Comparison of ENCODE assay signal across 30 mouse cellular contexts in genomic region chr15:75270169-75270568, GRCm38 (mm10). TPM values are rescaled to one million over a fixed set of nuclear protein-coding genes. Genes with fewer than 3 reads are reported as not detected.
DNase-seq lines count a peak whose midpoint lies in the region; ATAC-seq and TF ChIP-seq lines count a peak whose summit lies in the region.
"Had no signal": no experiment of that assay in that cellular context is flagged by ENCODE, and none has a peak within 500 bp of the region (broad histone marks: within the 10 kb centered on the region; RNA-seq: fewer than 3 reads in every experiment).

No protein-coding gene starts in this region.

- TF ChIP-seq CTCF in thymus, adult 2 months (IDR thresholded peaks at IDR 0.05; ENCODE audit: borderline replicate concordance, control insufficient read depth, extremely low read depth, insufficient read depth, low read length, poor library complexity), result no peak

- peak; percentile 70 for DNase-seq in heart, embryonic 10.5 days (ENCODE audit: low spot score)
- no peak for DNase-seq in heart, postnatal 25 days (ENCODE audit: low spot score)
- DNase-seq in 3T3-L1 (ENCODE audit: low read depth, low spot score) (peak; percentile 90), R1 (ENCODE audit: low read depth, low spot score) (peak; percentile 21)
- no peak for DNase-seq in thymus, adult 2 months
- DNase-seq in layer of hippocampus, postnatal 25 days (ENCODE audit: extremely low spot score in 1 of 2, low spot score in 1 of 2), result no peak
- DNase-seq: adrenal gland, postnatal 10 days; cerebellum, adult 11 months; cerebellum, adult 8-10 months; cerebellum, postnatal 14 days; embryo, embryonic 11 days; gastrocnemius, postnatal 14 days; heart, postnatal 36 days had no signal

- H3K79me2 ChIP-seq in myocyte (ENCODE audit: control insufficient read depth, insufficient read depth), result no peaks in the 10 kb centered on the region

- no peak for ATAC-seq in hindbrain, embryonic 12.5 days (ENCODE audit: low FRiP score)
- ATAC-seq: CD4-positive, CD25-positive, alpha-beta regulatory T cell, adult 4 months; forebrain, embryonic 16.5 days; hindbrain, embryonic 16.5 days; inflammation-experienced regulatory T-cells, adult 6 months had no signal

- no peaks in the 10 kb centered on the region for H3K36me3 ChIP-seq in heart, embryonic 10.5 days
- H3K36me3 ChIP-seq in myocyte (ENCODE audit: control insufficient read depth, insufficient read depth), result no peaks in the 10 kb centered on the region
- no peaks in the 10 kb centered on the region for H3K36me3 ChIP-seq in thymus, adult 2 months (ENCODE audit: control insufficient read depth, insufficient read depth, low read length)
- H3K36me3 ChIP-seq in hindbrain, embryonic 12.5 days, result no peaks in the 10 kb centered on the region
- H3K36me3 ChIP-seq: embryonic facial prominence, embryonic 15.5 days; G1E had no signal

- no peak for TF ChIP-seq POLR2A in myocyte (IDR thresholded peaks at IDR 0.05; ENCODE audit: insufficient read length, low read depth)
- TF ChIP-seq POLR2A in thymus, adult 2 months (IDR thresholded peaks at IDR 0.05; ENCODE audit: control insufficient read depth, extremely low read depth, insufficient read depth, low read length, poor library complexity), result no peak

- no peak overlapping the region for H3K4me3 ChIP-seq in heart, embryonic 10.5 days
- H3K4me3 ChIP-seq in myocyte, result no peak overlapping the region
- no peak overlapping the region for H3K4me3 ChIP-seq in thymus, adult 2 months (ENCODE audit: control insufficient read depth, insufficient read depth, low read length)
- no peak overlapping the region for H3K4me3 ChIP-seq in hindbrain, embryonic 12.5 days
- H3K4me3 ChIP-seq: embryonic facial prominence, embryonic 15.5 days had no signal

- H3K4me2 ChIP-seq in myocyte (ENCODE audit: low read depth), result peak overlapping the region; percentile 57
- no peak overlapping the region for H3K4me2 ChIP-seq in hindbrain, embryonic 12.5 days (replicated peaks)
- H3K4me2 ChIP-seq: embryonic facial prominence, embryonic 15.5 days had no signal

- no peaks in the 10 kb centered on the region for H3K4me1 ChIP-seq in heart, embryonic 10.5 days
- no peaks in the 10 kb centered on the region for H3K4me1 ChIP-seq in thymus, adult 2 months (replicated peaks; ENCODE audit: control insufficient read depth, insufficient read depth, low read length)
- no peaks in the 10 kb centered on the region for H3K4me1 ChIP-seq in hindbrain, embryonic 12.5 days
- H3K4me1 ChIP-seq: embryonic facial prominence, embryonic 15.5 days had no signal

- intact Hi-C loops in heart, postnatal 25 days (cut with DNase I), result no loop called here

- H3ac ChIP-seq in myocyte (ENCODE audit: control insufficient read depth, insufficient read length), result no peak overlapping the region

- H3K9ac ChIP-seq in hindbrain, embryonic 12.5 days, result no peak overlapping the region
- H3K9ac ChIP-seq: embryonic facial prominence, embryonic 15.5 days had no signal

- no peaks in the 10 kb centered on the region for H3K27me3 ChIP-seq in heart, embryonic 10.5 days (ENCODE audit: insufficient read depth, poor library complexity, severe bottlenecking)
- no peaks in the 10 kb centered on the region for H3K27me3 ChIP-seq in myocyte (ENCODE audit: control insufficient read depth, insufficient read depth, insufficient read length)
- H3K27me3 ChIP-seq in thymus, adult 2 months (ENCODE audit: control insufficient read depth, insufficient read depth, low read length), result no peaks in the 10 kb centered on the region
- no peaks in the 10 kb centered on the region for H3K27me3 ChIP-seq in hindbrain, embryonic 12.5 days
- H3K27me3 ChIP-seq: embryonic facial prominence, embryonic 15.5 days had no signal

- no peaks in the 10 kb centered on the region for H3K9me3 ChIP-seq in heart, embryonic 10.5 days
- no peaks in the 10 kb centered on the region for H3K9me3 ChIP-seq in hindbrain, embryonic 12.5 days (replicated peaks)
- H3K9me3 ChIP-seq: embryonic facial prominence, embryonic 15.5 days had no signal

- no peak overlapping the region for H3K27ac ChIP-seq in heart, embryonic 10.5 days
- no peak overlapping the region for H3K27ac ChIP-seq in thymus, adult 2 months (ENCODE audit: control insufficient read depth, insufficient read depth, low read length)
- H3K27ac ChIP-seq in hindbrain, embryonic 12.5 days, result no peak overlapping the region
- H3K27ac ChIP-seq: embryonic facial prominence, embryonic 15.5 days had no signal

TF ChIP-seq in myocyte, 11 proteins besides CTCF, POLR2A, EP300 and RAD21:
- no peak for TF ChIP-seq MYOG (IDR thresholded peaks at IDR 0.05; ENCODE audit: control insufficient read depth in 1 of 3, insufficient read depth in 1 of 3, insufficient read length in 2 of 3, low read depth in 2 of 3)
- no peak for TF ChIP-seq MAX (IDR thresholded peaks at IDR 0.05; ENCODE audit: low read depth)
- TF ChIP-seq SRF (IDR thresholded peaks at IDR 0.05; ENCODE audit: control insufficient read depth, insufficient read length, low read depth), result no peak
- TF ChIP-seq E2F4 (IDR thresholded peaks at IDR 0.05; ENCODE audit: insufficient read depth), result no peak
- no peak for TF ChIP-seq TCF12 (IDR thresholded peaks at IDR 0.05; ENCODE audit: insufficient read depth, poor library complexity, severe bottlenecking)
- no peak for TF ChIP-seq TCF3 (IDR thresholded peaks at IDR 0.05; ENCODE audit: insufficient read length, low read depth)
- no peak for TF ChIP-seq POLR2AphosphoS2 (IDR thresholded peaks at IDR 0.05; ENCODE audit: insufficient read length, low read depth)
- TF ChIP-seq REST (IDR thresholded peaks at IDR 0.05; ENCODE audit: insufficient read depth, insufficient read length), result no peak
- no peak for TF ChIP-seq CEBPB (IDR thresholded peaks at IDR 0.05; ENCODE audit: insufficient read depth, poor library complexity, severe bottlenecking)
- no peak for TF ChIP-seq MYOD1 (IDR thresholded peaks at IDR 0.05; ENCODE audit: control insufficient read depth in 1 of 3, insufficient read length in 2 of 3, low read depth in 2 of 3)
- no peak for TF ChIP-seq USF1 (IDR thresholded peaks at IDR 0.05; ENCODE audit: low read depth)

RNA-seq across cellular contexts. Expression of gene Ly6f, which starts 1.9 kb away (rescaled TPM):
- not detected in 2 replicates for polyA plus RNA-seq in heart, embryonic 10.5 days (2016; fragmentation: Nextera tagmentation; extraction: Ambion mirVana)
- total RNA-seq in heart, postnatal 25 days (2021), result not detected
- polyA plus RNA-seq in myocyte (2012; fragmentation: generic; extraction: Trizol), result 0.64 TPM
- polyA plus RNA-seq in thymus, adult 2 months (2012; rRNA removed), result not detected in 2 replicates
- not detected for total RNA-seq in layer of hippocampus, postnatal 25 days (2021)
- polyA plus RNA-seq in hindbrain, embryonic 12.5 days (2016; fragmentation: Nextera tagmentation; extraction: Ambion mirVana), result not detected in 2 replicates
- total RNA-seq: adrenal gland, postnatal 10 days; adrenal gland, postnatal 4 days; common myeloid progenitor, adult 5-6 weeks; G1E; gastrocnemius, adult 18-20 months; gastrocnemius, postnatal 14 days; heart, postnatal 36 days had no signal
- polyA plus RNA-seq: brain, embryonic 14.5 days; CD4-positive, CD25-positive, alpha-beta regulatory T cell, adult 4 months; embryonic facial prominence, embryonic 11.5 days; embryonic facial prominence, embryonic 15.5 days; forebrain, embryonic 11.5 days; forebrain, embryonic 16.5 days; frontal cortex, adult 2 months; G1E; heart, embryonic 16.5 days; hindbrain, embryonic 11.5 days; hindbrain, embryonic 16.5 days; inflammation-experienced regulatory T-cells, adult 6 months had no signal

RNA-seq across cellular contexts. Expression of gene BC025446, which starts 54.0 kb away (rescaled TPM):
- 0.18 TPM in 1 of 2 replicates, not detected in the other for polyA plus RNA-seq in heart, embryonic 10.5 days (2016; fragmentation: Nextera tagmentation; extraction: Ambion mirVana)
- not detected for total RNA-seq in heart, postnatal 25 days (2021)
- polyA plus RNA-seq in myocyte (2012; fragmentation: generic; extraction: Trizol), result 2.4 TPM
- polyA plus RNA-seq in thymus, adult 2 months (2012; rRNA removed), result 0.18 and 0.50 TPM in 2 replicates
- not detected for total RNA-seq in layer of hippocampus, postnatal 25 days (2021)
- not detected in 2 replicates for polyA plus RNA-seq in hindbrain, embryonic 12.5 days (2016; fragmentation: Nextera tagmentation; extraction: Ambion mirVana)
- total RNA-seq: common myeloid progenitor, adult 5-6 weeks; G1E; gastrocnemius, adult 18-20 months; gastrocnemius, postnatal 14 days; heart, postnatal 36 days had no signal
- polyA plus RNA-seq: brain, embryonic 14.5 days; CD4-positive, CD25-positive, alpha-beta regulatory T cell, adult 4 months; embryonic facial prominence, embryonic 11.5 days; embryonic facial prominence, embryonic 15.5 days; forebrain, embryonic 11.5 days; forebrain, embryonic 16.5 days; frontal cortex, adult 2 months; G1E; heart, embryonic 16.5 days; hindbrain, embryonic 11.5 days; hindbrain, embryonic 16.5 days; inflammation-experienced regulatory T-cells, adult 6 months had no signal

Comparison
In these comparisons a context has a peak if more than half of its experiments do, and no peak if none do; other contexts are left out.
1. DNase-seq: peak in heart, embryonic 10.5 days (single experiment), 3T3-L1 (single experiment) and R1 (single experiment); none in heart, postnatal 25 days (single experiment), thymus, adult 2 months (single experiment) and layer of hippocampus, postnatal 25 days (0 of 2).